Mouse (Mus musculus): ENCODE data around the gene Rgcc.

Gene Rgcc

GRCm38 (mm10) chr14:79300641-79301350 lies 649 bp downstream of the Rgcc start:
- DNase-seq (ENCODE audit: extremely low spot score) = no peak

DNA sequence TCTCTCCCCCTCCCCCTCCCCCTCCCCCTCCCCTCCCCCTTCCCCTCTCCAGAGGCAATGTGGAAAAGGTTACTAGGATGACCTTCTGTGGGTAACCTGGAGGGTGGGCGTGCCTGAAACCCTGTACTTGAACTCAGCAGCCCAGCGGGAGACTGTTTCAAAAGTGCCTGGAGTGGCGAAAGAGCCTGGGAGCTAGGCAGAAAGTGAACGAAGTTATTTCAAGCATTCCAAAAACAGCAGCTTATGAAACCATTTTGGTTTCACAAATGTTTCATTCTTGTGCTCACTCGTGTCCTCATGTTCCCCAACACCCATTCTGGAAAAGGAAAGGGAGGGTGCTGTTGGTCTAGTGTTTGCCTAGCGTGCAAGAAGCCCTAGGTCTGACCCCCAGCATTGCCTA lies 1.6 kb downstream of the Rgcc start:
- no peak for DNase-seq (ENCODE audit: extremely low spot score)

DNA sequence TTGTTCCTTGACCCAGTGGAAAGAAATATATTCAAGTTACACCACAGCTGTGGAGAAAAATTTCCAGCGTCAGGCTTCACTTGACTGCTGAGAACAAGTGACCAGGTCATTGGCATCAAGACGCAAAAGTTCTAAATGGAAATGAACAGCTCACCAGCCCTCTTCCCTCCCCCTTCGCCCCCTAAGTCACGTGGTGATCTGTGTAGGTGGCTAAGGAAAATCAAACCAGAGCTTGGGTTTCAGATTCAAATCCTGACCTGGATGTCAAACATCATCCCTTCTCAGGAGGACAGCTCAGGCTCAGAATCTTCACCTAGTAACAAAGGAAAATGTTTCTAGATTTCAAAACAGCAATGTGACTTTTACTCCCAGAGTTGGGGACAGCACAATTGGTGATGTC lies 2.2 kb downstream of the Rgcc start:
- DNase-seq (ENCODE audit: extremely low spot score) = no peak

- DNase-seq (ENCODE audit: extremely low spot score) = no peak
Measured at GRCm38 (mm10) chr14:79298314-79298992, 3.0 kb downstream of the Rgcc start.

- no peak for DNase-seq (ENCODE audit: extremely low spot score)
Measured at GRCm38 (mm10) chr14:79296836-79297235, 4.6 kb downstream of the Rgcc start.

DNA sequence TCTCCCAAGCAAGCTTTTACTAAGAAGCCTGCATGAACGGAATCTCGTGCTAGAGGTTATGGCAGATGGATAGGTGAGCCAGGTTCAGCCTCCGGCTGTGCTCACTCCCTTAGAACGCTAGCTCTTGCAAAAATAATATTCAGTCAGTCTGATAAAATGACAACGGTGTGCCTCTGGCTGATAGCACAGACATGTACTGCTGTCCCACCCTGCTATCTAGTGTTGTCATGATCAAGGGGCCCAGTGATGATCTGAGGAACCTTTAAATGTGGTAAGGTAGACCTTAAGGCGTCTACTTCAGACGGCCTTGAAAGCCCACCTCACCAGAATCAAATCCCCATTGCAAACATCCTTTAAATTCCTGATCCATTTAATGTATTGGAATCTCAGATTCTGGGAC lies 5.2 kb downstream of the Rgcc start:
- no peak for DNase-seq (ENCODE audit: extremely low spot score)

DNA sequence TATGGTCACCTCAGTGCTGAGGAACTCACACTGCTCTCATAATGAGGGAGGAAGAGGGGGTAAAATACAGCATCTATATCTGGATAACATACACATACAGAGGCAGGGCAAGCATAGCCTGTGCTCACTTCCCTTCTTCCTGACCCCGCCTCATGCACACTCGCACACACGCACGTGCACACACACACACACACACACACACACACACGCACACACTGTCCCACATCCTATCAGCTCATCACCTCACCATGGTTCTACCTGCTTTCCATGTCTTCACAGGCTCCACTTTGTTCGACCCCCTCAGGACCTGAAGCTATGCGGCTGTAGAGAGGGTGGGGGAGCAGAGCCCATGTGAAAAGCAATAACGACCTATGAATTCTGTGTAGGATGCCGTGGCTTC lies 5.9 kb downstream of the Rgcc start:
- DNase-seq (ENCODE audit: extremely low spot score) = no peak

DNA sequence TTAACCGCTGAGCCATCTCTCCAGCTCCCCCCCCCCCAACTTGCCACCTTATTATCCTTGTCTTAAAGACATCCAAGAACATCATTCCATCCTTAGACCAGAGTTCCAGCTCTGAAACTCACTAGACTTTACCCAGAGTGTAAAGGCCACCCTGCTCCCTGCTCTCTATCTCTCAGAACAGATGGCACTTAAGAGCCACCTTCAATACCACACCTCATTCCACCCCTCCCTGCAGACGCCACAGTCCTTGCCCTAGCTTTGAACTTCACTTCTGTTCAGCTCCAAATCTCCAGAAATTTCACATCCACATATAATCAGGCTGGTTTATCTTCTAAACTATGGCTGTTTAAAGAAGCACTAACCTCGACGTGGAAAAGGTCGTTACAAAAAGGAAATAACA lies 6.5 kb downstream of the Rgcc start:
- DNase-seq (ENCODE audit: extremely low spot score) = no peak

- DNase-seq (ENCODE audit: extremely low spot score) = no peak
Measured at GRCm38 (mm10) chr14:79294051-79294814, 7.2 kb downstream of the Rgcc start.

DNA sequence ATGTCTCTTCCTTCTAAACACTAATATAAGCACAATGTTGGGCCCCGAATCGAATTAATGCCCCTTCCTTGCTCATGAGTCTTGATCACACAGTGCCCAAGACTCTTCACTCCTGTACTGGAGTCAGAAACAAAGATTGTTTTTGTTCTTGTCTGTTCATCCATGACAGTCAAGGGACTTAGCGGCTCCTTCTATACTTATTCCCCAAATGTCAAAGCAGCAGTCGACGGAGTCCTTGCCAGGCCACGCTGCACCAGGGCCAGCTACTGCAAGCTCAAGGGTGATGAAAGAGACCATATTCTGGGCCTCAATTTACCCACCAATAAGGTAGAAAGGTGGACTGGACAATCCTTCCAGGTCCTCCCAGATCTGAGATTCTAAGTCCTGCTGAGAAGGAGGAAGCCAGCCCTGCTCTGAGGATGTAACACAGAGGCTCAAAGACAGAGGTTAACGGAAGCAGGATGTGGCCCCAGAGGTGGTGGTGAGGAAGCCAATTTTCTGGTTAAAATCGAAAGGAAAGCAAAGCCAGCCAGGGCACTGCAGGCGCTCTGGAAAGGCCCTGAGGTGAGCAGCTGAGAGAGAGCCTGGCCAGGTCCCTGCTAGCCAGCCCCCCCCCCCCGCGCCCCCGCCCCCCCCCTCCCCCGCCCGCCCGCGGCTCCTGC lies 8.2 kb downstream of the Rgcc start:
- no peak for DNase-seq (ENCODE audit: extremely low spot score)

DNA sequence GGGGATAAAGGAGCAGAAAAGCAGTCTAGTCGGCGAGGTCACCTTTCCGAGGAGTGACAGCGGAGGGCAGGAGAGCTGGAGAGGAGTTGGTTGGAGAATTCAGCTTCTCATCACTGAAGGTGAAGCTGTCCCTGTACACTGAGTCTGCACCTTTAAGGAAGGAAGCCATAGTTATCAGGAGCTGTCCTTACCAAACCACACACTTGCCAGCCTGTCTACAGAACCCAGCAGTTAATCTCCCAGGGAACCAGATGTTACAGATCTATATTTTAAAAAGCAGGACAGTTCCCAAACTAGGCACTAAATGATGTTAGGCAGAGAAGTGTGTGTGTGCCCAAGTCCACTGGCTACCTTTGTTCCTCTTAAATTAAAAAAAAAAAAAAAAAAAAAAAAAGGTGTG lies 9.8 kb downstream of the Rgcc start:
- DNase-seq (ENCODE audit: extremely low spot score) = no peak

GRCm38 (mm10) chr14:79290683-79291425 lies 10.6 kb downstream of the Rgcc start:
- no peak for DNase-seq (ENCODE audit: extremely low spot score)

GRCm38 (mm10) chr14:79289909-79290308 lies 11.5 kb downstream of the Rgcc start:
- DNase-seq (ENCODE audit: extremely low spot score) = no peak

DNA sequence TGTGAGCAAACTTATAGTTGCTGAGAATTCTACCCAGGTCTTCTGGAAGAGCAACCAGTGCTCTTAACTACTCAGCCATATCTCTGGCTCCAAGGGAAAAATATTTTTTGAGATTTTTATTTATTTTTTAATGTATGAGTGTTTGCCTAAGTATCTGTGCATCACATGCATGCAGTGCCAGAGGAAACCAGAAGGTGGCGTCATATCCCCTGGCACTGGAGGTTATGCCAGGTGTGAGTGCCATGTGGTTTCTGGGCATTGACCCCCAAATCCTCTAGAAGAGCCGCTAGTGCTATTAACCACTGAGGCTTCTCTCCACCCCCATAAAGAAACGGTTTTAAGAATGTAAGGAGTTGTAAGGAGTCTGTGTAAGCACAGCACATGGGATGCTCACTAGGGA lies 13.2 kb downstream of the Rgcc start:
- no peak for DNase-seq (ENCODE audit: extremely low spot score)

GRCm38 (mm10) chr14:79287251-79287863 lies 14.1 kb downstream of the Rgcc start:
- DNase-seq (ENCODE audit: extremely low spot score) = no peak

- DNase-seq (ENCODE audit: extremely low spot score) = no peak
Measured at GRCm38 (mm10) chr14:79285549-79285948, 15.9 kb downstream of the Rgcc start.

DNA sequence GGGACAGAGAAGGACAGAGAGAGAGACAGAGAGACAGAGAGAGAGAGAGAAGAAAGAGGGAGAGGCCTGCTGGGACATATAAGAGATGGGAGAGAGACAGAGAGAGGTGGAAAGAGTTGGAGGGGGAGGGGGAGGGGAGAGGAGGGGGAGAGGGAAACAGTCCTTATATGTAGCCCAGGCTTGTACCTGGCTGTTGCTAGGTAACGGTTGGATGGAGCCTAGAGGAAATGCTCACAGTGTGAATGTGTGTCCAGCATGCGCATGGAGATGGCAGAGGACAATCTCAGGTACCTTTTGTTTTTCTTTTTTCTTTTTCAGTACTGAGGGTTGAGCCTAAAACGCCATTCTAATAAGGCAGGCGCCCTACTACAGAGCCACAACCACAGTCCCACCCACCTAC lies 16.8 kb downstream of the Rgcc start:
- no peak for DNase-seq (ENCODE audit: extremely low spot score)

DNA sequence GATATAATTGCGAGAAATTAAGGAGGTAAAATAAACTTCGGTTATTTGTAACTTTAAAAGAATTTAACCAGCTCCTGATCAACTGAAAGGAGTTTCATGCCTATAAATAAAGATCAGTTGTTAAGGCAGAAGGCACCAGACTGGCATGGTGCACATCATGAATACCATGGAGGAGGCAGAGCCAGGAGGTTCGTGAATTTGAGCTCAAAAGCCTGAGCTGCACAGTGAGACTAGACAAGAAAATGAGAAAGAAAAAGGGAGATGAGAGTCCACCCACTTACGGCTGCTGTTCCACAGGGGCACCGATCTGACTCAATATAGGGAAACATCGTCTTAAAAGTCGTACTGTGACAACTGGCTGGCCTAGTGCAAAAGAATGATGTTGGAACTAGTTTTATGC lies 17.5 kb downstream of the Rgcc start:
- DNase-seq (ENCODE audit: extremely low spot score) = no peak

GRCm38 (mm10) chr14:79281894-79282553 lies 19.4 kb downstream of the Rgcc start:
- no peak for DNase-seq (ENCODE audit: extremely low spot score)

DNA sequence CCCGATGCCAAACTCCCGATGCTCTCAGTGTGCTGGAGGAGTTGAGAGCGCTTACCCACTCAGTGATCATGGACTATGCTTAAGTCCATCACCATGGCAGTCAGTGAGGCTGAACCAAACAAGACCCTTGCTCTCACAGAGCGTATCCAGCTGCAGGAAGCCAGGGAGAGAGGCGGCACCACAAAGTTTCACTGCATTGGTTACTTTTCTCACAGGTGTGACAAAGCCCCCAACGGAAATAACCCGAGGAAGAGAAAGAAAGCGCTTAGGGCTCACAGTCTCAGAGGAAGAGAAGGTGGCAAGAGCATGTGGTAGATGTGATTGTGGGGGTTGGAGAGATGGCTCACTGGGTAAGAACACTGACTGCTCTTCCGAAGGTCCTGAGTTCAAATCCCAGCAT lies 21.0 kb downstream of the Rgcc start:
- no peak for DNase-seq (ENCODE audit: extremely low spot score)

DNA sequence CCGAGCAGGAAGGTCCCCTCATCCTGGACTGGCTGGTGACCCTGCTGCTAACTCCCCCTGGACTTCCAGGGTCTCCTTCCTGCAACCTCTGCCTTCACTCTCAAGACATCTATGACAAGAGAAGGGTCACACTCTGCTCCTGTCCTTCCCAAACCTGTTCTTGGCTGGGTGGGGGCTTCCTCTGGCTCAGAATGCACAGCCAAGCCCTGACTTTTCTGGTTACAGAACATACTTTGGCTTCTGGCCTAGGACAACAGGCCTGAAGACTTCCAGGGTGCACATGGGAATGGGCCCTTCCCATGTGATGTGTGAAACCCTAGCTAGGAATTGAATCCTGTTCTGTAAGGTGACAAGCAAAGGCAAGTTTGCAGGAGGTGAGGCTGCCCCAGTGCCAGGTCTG lies 22.0 kb downstream of the Rgcc start:
- no peak for DNase-seq (ENCODE audit: extremely low spot score)

All from embryo, embryonic 9.5 days (tissue).